Mouse (Mus musculus): Measurements from ENCODE around the gene Lmtk2. TPM values are rescaled to one million over a fixed set of nuclear protein-coding genes. Genes with fewer than 3 reads are reported as not detected.

Lmtk2 gene
- total and polyA plus RNA-seq, 3 experiments = 12.6 to 14.8 TPM; not detected in 1

DNA sequence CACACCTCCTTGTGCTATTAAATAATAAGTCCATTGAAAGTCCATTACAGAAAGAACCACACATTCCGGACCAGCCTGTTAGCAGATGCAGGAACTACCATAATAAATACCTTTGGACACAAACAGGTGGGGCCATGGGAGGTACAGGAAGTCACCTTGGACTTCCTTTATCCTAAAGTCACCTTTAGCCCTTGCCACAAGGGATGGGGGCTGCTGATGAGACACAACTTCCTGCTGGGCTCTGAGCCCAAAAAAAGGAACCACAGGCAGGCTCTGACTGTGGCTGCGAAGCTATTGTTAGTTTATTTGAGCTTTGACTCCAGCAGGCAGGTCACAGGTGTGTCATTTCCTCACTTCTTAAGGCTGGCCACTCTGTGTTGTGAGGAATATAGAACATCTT lies 13.7 kb upstream of the Lmtk2 start:
- Histone ChIP-seq H3K9me3 (replicated peaks; ENCODE audit: insufficient read depth, low read length) (no peaks in the 10 kb centered on the region), H3K9ac (ENCODE audit: control insufficient read depth, low read depth, low read length, poor library complexity, severe bottlenecking) (no peak overlapping the region), H3K79me2 (ENCODE audit: control insufficient read depth, insufficient read depth, low read length, poor library complexity) (no peaks in the 10 kb centered on the region), H3K4me1 (ENCODE audit: control insufficient read depth in 1 of 2, insufficient read depth in 2 of 2, low read length in 2 of 2) (no peaks in the 10 kb centered on the region), H3K4me3 (ENCODE audit: control insufficient read depth in 1 of 2, insufficient read depth in 1 of 2, low read depth in 2 of 2, low read length in 2 of 2) (no peak overlapping the region), H3K27ac (ENCODE audit: control insufficient read depth, low read depth, low read length) (no peak overlapping the region), H3K27me3 (ENCODE audit: control insufficient read depth in 1 of 2, insufficient read depth in 2 of 2, low read length in 2 of 2) (peaks cover 0 to 3% of the 10 kb centered on the region in 2 experiments; a peak in 1 of 4 replicates), H3K36me3 (ENCODE audit: control insufficient read depth in 1 of 2, insufficient read depth in 2 of 2, low read length in 2 of 2) (no peaks in the 10 kb centered on the region)
- TF ChIP-seq CHD1 (IDR thresholded peaks at IDR 0.05; ENCODE audit: low read depth, low read length) (no peak), NELFE (IDR thresholded peaks at IDR 0.05; ENCODE audit: low read depth, low read length) (no peak), ZKSCAN1 (IDR thresholded peaks at IDR 0.05; ENCODE audit: low read depth, low read length) (no peak), RAD21 (IDR thresholded peaks at IDR 0.05; ENCODE audit: low read depth, low read length) (no peak), MEF2A (IDR thresholded peaks at IDR 0.05; ENCODE audit: extremely low read depth, insufficient replicate concordance, low read depth, low read length, poor library complexity, severe bottlenecking) (no peak), E2F4 (IDR thresholded peaks at IDR 0.05; ENCODE audit: borderline replicate concordance, low read depth, low read length) (no peak), RCOR1 (IDR thresholded peaks at IDR 0.05; ENCODE audit: low read depth, low read length) (no peak), GATA1 (IDR thresholded peaks at IDR 0.05; ENCODE audit: low read depth, low read length) (no peak), MAFK (IDR thresholded peaks at IDR 0.05; ENCODE audit: borderline replicate concordance, low read depth, low read length) (no peak), UBTF (IDR thresholded peaks at IDR 0.05; ENCODE audit: borderline replicate concordance, insufficient read depth, low read depth, low read length) (no peak), TCF12 (IDR thresholded peaks at IDR 0.05; ENCODE audit: low read depth, low read length) (no peak), KAT2A (conservative IDR thresholded peaks at IDR 0.05; ENCODE audit: low read depth, low read length) (no peak), USF1 (IDR thresholded peaks at IDR 0.05; ENCODE audit: low read depth, low read length) (no peak), POLR2AphosphoS2 (IDR thresholded peaks at IDR 0.05; ENCODE audit: low read length) (no peak), TAL1 (IDR thresholded peaks at IDR 0.05; ENCODE audit: low read length) (no peak), ETS1 (IDR thresholded peaks at IDR 0.05; ENCODE audit: low read depth, low read length) (no peak), GABPA (IDR thresholded peaks at IDR 0.05; ENCODE audit: low read depth, low read length) (no peak)
- DNase-seq (ENCODE audit: low read depth, low spot score) = no peak

DNA sequence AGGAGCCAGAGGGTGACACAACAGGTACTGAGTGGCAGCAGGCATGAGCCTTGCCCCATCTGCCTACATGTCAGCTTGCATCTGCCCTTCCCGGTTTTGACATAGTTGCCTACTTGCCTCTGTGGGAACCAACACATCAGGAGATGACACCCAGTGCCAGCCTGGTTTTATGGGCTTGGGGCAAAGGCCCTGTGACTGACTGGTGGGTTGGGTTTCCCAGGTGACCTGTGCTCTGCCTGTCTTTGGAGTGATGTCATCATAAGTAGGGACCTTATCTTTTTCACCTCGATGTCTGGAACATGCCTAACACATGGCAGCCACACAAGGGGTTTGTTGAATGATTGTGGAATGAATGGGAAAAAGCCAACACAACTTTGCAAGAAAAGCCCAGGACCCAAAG lies 11.9 kb upstream of the Lmtk2 start:
- Histone ChIP-seq H3K4me3 (ENCODE audit: control insufficient read depth in 1 of 2, insufficient read depth in 1 of 2, low read depth in 2 of 2, low read length in 2 of 2) (no peak overlapping the region), H3K36me3 (ENCODE audit: control insufficient read depth in 1 of 2, insufficient read depth in 2 of 2, low read length in 2 of 2) (no peaks in the 10 kb centered on the region), H3K4me1 (ENCODE audit: control insufficient read depth in 1 of 2, insufficient read depth in 2 of 2, low read length in 2 of 2) (no peaks in the 10 kb centered on the region), H3K27ac (ENCODE audit: control insufficient read depth, low read depth, low read length) (no peak overlapping the region), H3K79me2 (ENCODE audit: control insufficient read depth, insufficient read depth, low read length, poor library complexity) (no peaks in the 10 kb centered on the region), H3K9me3 (replicated peaks; ENCODE audit: insufficient read depth, low read length) (no peaks in the 10 kb centered on the region), H3K9ac (ENCODE audit: control insufficient read depth, low read depth, low read length, poor library complexity, severe bottlenecking) (no peak overlapping the region), H3K27me3 (ENCODE audit: control insufficient read depth in 1 of 2, insufficient read depth in 2 of 2, low read length in 2 of 2) (peaks cover 0 to 3% of the 10 kb centered on the region in 2 experiments; a peak in 1 of 4 replicates)
- no peak for DNase-seq (ENCODE audit: low read depth, low spot score)
- no peak for TF ChIP-seq POLR2A (IDR thresholded peaks at IDR 0.05; ENCODE audit: control insufficient read depth in 1 of 2, insufficient read depth in 1 of 2, low read depth in 1 of 2, low read length in 2 of 2, poor library complexity in 1 of 2)
